Mouse (Mus musculus) cerebral cortex, adult 2 months (tissue): Measurements from ENCODE around the gene Prkca.

Experiments used
- WGBS: fragments of 180-500 bp; shearing (Covaris S2); methylation state at CpG from one replicate; pipeline ENCODE4 v1.1.7; 2018; 5-methylcytosine and 5-hydroxymethylcytosine counted together

Gene Prkca

DNA sequence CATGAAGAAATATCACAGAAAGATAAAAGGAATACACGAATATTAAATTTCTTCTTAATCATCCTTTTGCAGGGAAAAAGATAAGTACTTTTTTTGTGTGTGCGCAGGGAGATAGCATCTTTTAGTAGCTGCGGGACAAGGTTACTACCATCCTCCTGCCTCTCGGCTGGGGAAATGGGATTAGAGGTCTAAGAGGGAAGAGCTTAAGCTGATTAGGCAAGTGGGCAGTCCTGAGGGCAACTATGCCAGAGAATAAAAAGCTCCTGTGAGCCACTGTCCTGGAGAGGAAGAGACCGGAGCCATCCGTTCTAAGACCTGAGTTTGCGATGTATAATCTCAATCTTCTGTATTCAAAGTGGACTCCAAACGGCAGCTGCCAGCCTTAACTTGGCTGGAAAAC, 45.8 kb downstream of the Prkca start:
- WGBS = 74% methylated on average over 8 of the region's 8 CpGs

GRCm38 (mm10) chr11:108294305-108294813, 49.4 kb downstream of the Prkca start:
- 89% methylated on average over 12 of the region's 12 CpGs for WGBS

DNA sequence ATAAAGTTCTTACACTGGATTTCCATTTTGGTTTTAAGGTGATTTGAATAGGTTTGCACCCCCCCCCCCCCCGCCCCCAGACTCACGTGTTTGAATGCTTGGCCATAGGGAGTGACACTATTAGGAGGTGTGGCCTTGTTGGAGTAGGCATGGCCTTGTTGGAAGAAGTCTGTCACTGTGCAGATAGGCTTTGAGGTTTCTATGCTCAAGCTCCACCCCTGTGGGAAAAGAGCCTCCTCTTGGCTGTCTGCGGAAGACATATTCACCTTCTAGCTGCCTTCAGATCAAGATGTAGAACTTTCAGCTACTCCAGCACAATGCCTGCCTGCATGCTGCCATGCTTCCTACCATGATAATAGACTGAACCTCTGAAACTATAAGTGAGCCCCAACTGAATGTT, 49.9 kb downstream of the Prkca start:
- WGBS = 70% methylated on average over 3 of the region's 3 CpGs

GRCm38 (mm10) chr11:108289192-108289591, 54.5 kb downstream of the Prkca start:
- WGBS = 94% methylated on average over 5 of the region's 5 CpGs

GRCm38 (mm10) chr11:108287321-108287720, 56.4 kb downstream of the Prkca start:
- WGBS = 51% methylated on average over 2 of the region's 2 CpGs

DNA sequence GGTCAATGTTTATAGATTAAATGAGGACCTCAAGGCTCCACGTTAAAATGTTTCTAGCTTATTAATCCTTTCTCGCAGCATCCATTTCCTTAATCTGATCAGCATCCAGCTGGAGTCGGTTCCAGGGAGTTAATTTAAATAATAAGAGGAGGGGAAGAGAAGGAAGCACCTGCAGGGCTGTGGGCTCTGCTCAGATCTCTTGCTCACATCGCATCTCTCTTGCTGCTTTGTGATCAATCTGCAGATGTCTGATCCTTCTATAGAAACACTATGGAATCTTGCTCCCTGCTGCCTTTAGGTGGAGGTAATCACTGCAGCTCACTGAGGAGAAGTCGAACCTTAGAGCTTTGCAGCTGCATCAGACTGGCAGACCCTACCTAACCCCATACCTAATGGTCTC, 58.7 kb downstream of the Prkca start:
- WGBS = 67% methylated on average over 5 of the region's 5 CpGs

GRCm38 (mm10) chr11:108282850-108283459, 60.8 kb downstream of the Prkca start:
- WGBS = 56% methylated on average over 1 of the region's 1 CpGs

GRCm38 (mm10) chr11:108279748-108280373, 63.9 kb downstream of the Prkca start:
- WGBS = 84% methylated on average over 1 of the region's 1 CpGs

DNA sequence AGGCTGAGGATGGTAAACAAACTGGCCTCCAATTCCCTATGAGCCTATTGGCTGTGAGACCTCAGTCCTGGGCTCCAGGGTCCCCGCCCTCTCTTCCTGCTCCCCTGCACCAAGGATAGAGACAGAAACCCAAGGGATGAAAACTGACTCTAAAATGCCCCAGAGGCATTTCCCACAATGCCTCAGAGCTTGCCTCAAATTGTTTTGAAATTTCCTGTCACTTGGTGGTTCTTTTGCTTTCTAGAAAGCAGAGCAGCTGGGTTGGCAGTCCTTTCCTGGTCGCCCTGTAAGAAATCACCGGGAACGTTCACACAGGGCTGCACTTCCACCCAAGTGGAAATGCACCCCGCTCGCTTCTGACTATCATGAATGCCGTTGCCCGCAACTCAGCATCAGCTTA, 66.6 kb downstream of the Prkca start:
- 70% methylated on average over 8 of the region's 8 CpGs for WGBS

DNA sequence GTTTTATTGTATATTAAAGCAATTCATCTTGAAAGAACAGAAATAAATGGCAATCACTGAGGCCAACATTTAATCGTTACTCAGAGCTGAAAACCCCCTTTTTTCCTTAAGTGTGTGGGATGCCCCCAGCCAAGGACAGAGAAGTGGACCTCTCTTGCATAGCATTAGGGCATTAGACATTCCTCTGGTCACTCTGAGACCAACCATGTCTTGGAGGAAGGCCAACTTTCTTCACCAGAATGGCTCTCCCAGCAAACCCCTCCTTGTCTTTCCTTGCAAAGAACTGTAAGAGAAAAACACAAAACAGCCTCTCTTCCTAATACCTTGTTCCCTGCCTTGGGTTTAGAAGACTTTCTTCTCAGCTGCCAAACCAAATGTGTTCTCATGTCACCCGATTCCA, 67.6 kb downstream of the Prkca start:
- 59% methylated on average over 2 of the region's 2 CpGs for WGBS

DNA sequence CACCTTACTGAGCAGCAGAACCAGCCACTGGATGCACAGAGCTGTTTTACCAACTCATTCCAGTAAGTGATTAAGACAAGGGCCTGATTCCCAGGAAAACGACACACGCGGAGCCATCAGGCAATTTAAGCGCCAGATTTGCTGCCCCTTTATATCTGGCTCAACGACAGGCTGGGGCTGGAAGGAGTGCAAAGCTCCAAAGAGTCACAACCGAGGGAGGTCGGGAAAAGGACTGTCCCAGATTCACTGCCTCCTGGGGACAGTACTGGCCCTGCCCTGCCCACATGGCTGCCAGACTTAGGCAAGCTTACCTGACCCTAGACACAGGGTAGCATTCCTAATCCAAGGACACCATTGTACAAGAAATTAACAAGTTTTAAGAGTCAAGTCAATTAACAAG, 69.7 kb downstream of the Prkca start:
- WGBS = 52% methylated on average over 7 of the region's 7 CpGs

DNA sequence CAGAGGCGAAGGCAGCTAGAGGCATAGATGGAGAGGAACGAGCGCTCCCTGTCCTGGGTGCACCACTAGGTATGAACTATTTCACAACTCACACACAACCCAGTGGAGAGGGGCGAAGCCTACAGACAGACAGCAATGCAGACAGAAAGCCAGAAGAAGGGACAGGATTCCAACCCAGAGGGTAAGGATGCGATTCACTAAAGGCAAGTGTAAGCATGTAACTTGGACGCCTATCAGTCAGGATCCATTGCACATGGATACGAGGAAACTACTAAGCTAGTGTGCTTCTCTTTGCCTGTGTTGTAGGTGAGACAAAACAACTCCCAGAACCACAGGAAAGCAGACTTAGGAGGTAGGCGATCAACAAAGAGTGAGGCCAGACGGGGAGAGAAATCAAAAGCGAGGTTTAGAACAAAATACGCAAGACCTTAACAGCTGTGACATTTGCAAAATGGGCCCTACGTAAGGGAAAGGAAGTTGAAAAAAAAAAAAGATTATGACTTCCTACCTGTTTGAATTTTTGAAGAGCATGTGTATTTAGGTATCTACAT, 70.2 kb downstream of the Prkca start:
- 69% methylated on average over 12 of the region's 12 CpGs for WGBS

DNA sequence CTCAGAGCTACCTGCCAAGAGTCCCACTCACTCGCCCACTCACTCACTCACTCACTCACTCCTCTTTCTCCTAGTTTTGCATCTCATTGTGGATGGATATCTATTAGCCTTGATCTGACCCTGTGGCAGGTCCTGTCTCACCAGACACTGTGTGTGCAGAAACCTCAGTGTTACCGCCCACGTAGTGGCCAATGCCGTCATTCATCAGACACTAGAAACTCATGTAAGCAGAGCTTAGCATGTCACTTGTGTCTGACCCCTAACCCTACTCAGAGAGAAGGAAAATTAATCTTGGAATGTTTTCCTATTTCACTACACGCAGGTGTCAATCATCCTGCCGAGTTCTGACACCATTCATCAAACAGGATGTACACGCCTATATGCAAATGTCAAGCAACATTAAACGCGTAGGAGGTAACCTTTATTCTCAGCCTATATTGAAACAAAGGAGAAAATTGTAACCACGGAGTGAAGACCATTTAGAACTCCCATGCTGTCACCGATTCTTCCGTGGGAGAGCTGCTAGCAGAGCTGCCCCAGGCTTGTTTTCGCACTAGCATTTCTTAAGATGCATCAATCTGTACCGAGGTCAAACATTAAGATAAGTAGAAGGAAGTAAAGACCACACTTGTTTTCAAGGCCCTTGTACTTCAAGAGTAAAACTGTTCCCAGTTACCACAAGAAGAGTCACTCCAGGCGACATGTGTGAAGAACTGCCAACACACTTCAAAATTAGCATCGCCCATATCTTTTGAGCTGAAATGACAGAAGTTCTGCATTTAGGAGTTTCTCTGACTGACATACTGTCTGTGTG, 70.9 kb downstream of the Prkca start:
- 65% methylated on average over 16 of the region's 16 CpGs for WGBS

GRCm38 (mm10) chr11:108271305-108271704, 72.4 kb downstream of the Prkca start:
- 79% methylated on average over 8 of the region's 8 CpGs for WGBS

GRCm38 (mm10) chr11:108269516-108269915, 74.2 kb downstream of the Prkca start:
- 67% methylated on average over 7 of the region's 7 CpGs for WGBS

DNA sequence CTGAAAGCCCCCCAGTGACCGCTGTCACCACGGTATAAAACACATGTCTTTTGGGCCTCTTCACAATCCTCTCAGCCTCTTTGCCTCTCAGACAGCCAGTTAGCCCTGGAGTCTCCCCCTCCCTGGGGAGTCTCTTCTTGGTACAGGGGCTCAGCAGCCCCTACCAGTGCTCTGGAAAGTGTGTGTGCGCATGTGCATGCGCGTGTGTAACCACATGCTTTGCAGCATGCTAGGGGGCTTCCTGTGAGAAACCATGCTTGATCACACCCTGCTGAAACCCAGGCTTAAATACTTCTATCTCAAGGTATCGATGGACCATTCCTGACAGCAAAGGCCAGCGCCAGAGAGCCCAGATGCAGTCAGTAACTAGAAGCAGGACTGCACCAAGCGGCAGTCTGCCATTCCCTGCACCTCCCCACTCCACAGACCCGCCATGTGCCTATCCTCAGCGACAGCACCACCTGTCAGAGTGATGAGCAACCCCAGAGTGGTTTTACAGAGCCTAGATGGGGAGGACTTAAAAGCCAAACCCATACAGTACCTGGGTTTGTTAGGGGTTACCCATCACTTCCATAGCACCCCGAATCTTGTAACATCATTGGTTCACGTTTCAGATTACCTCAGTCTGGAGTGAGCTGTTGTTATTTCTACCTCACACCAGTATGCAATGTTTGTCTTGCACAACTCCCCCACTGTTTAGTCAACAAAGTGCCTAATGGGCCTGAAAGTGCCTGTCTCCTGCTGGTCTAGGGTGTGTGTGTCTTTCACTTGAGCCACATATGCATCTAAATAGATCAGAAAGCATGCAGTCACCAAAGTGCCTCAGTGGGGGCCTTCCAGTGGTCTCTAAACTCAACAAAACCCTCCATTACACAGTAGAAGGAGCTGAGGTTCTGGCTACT, 75.1 kb downstream of the Prkca start:
- 81% methylated on average over 12 of the region's 12 CpGs for WGBS

- WGBS = 78% methylated on average over 7 of the region's 7 CpGs
These were observed 75.9 kb downstream of the Prkca start for GRCm38 (mm10) chr11:108267825-108268224.

DNA sequence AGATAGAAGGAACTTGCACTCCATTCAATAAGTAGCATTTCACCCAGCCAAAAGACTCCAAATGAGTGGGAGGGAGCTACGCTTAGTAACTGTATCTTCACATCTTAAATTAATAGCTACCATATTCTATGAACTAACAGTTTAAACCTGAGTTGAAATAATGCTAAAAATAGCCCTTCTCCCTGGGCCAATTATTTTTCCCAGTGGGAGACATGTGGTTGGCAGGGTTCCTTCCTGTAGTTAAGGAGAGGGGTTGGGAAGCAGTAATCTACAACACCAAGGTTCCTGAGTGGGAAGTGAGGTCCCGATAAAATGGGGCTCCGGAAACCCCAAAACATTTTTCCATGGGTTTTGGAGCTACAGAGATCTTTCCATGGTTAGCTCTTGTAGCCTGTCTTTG, 76.7 kb downstream of the Prkca start:
- 53% methylated on average over 3 of the region's 3 CpGs for WGBS

GRCm38 (mm10) chr11:108263868-108264267, 79.9 kb downstream of the Prkca start:
- 73% methylated on average over 1 of the region's 1 CpGs for WGBS

DNA sequence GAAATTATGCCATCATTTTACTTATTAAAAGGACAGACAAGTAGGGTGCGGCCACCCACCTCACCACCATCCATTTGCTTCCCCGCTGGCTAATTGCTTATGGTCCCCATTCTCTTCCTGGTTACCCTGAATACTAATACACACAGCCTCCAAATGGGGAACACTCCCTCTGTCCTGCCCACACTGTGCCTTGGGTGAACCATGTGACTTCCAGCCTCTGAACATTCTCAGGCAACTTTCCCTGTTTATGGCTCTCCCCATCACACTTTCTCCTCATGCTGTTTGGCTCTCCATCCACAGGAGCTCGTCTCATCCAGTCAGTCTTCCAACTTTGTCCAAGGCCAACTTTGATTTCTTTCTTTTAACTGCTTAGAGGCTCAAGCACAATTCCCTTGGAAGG, 80.3 kb downstream of the Prkca start:
- 62% methylated on average over 3 of the region's 3 CpGs for WGBS

GRCm38 (mm10) chr11:108261751-108262160, 82.0 kb downstream of the Prkca start:
- 73% methylated on average over 7 of the region's 7 CpGs for WGBS
